Mouse (Mus musculus) embryonic facial prominence, embryonic 11.5 days (tissue): ENCODE results near the gene Gm27179. TPM values are rescaled to one million over a fixed set of nuclear protein-coding genes. Genes with fewer than 3 reads are reported as not detected.
"Not testable (repeated sequence)": the region's sequence is repeated elsewhere in the genome, so short reads cannot be mapped to it uniquely, and the experiment has no call there.

ENCODE experiments used
- ATAC-seq: fragments of 200-750 bp; cut with Nextera tagmentation; replicated peaks from 2 replicates; pipeline ENCODE4 v1.8.0; 2017; ENCODE audit warnings: low read depth; ENCODE audit not compliant: insufficient number of reproducible peaks, low FRiP score, low TSS enrichment
- DNase-seq: peaks from one replicate; pipeline ENCODE4 v3.0.0-alpha.2; 2015; ENCODE audit warnings: low spot score
- H3K27ac ChIP-seq: fragments of 300-500 bp; sonication (generic); replicated peaks from 2 replicates; pipeline ENCODE4 v1.5.1; 2014; ENCODE audit warnings: mild to moderate bottlenecking, low read depth, low read length, control low read depth
- H3K27me3 ChIP-seq: fragments of 300-500 bp; sonication (generic); 2 replicates; pipeline ENCODE4 v1.6.1; 2014; ENCODE audit warnings: mild to moderate bottlenecking, low read length, moderate library complexity, mixed read lengths; ENCODE audit not compliant: control insufficient read depth, insufficient read depth
- H3K36me3 ChIP-seq: fragments of 300-500 bp; sonication (generic); replicated peaks from 2 replicates; pipeline ENCODE4 v1.6.1; 2014; ENCODE audit warnings: low read depth, mild to moderate bottlenecking, low read length, moderate library complexity, mixed read lengths; ENCODE audit not compliant: control insufficient read depth, insufficient read depth
- H3K4me1 ChIP-seq: fragments of 300-500 bp; sonication (generic); 2 replicates; pipeline ENCODE4 v1.6.1; 2014; ENCODE audit warnings: low read length, mixed read lengths; ENCODE audit not compliant: control insufficient read depth, insufficient read depth
- H3K4me2 ChIP-seq: fragments of 300-500 bp; sonication (generic); 2 replicates; pipeline ENCODE4 v1.6.1; 2014; ENCODE audit warnings: low read depth, mild to moderate bottlenecking, control low read depth, low read length, moderate library complexity
- H3K4me3 ChIP-seq: fragments of 300-500 bp; sonication (generic); 2 replicates; pipeline ENCODE4 v1.5.1; 2014; ENCODE audit warnings: low read depth, low read length, control low read depth
- H3K9ac ChIP-seq: fragments of 300-500 bp; sonication (generic); replicated peaks from 2 replicates; pipeline ENCODE4 v1.6.1; 2014; ENCODE audit warnings: mild to moderate bottlenecking, control low read depth, low read length
- H3K9me3 ChIP-seq: fragments of 300-500 bp; sonication (generic); replicated peaks from 2 replicates; pipeline ENCODE4 v1.6.1; 2016; ENCODE audit warnings: mild to moderate bottlenecking, low read length, inconsistent platforms, mixed read lengths; ENCODE audit not compliant: control insufficient read depth
- WGBS: fragments of 180-500 bp; shearing (Covaris S2); extraction: QIAGEN DNeasy Blood & Tissue Kit; methylation state at CpG from one replicate; pipeline ENCODE4 v1.1.7; 2014; 5-methylcytosine and 5-hydroxymethylcytosine counted together
- polyA plus RNA-seq: library from polyadenylated mRNA; unstranded; fragments of >200 nt; fragmentation: Nextera tagmentation; extraction: Ambion mirVana; gene quantifications from 2 replicates; pipeline ENCODE4 v1.2.1, GENCODE M21; 2014

Gm27179 gene
- polyA plus RNA-seq: not detected in 2 replicates

DNA sequence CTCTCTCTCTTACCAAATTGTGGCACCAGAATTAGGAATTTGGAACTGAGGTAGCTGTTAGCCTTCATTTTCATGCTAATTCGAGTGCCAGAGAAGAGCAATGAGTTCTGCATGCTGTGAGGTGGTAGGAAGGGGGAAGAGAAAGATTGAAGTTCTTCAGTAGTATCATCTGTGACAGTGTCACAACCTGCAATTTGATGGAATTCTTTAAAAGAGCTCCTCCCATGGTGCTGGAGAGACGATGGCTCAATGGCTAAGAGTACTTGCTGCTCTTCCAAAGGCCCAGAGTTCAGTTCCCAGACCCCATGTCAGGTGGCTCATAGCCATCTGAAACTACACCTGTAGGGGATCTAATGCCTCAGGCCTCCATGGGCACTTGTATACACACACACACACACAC lies at the start of gene Gm27179:
TSS of gene Gm27179 (minus strand) at position 101 of the 400 bp plus-strand sequence.
- H3K9me3 ChIP-seq, H3K27me3 ChIP-seq, H3K4me2 ChIP-seq, H3K36me3 ChIP-seq, H3K9ac ChIP-seq, DNase-seq, H3K4me3 ChIP-seq, H3K27ac ChIP-seq, ATAC-seq, H3K4me1 ChIP-seq: not testable (repeated sequence)
- no CpG with 5 or more reads among the region's 2 CpGs for WGBS

DNA sequence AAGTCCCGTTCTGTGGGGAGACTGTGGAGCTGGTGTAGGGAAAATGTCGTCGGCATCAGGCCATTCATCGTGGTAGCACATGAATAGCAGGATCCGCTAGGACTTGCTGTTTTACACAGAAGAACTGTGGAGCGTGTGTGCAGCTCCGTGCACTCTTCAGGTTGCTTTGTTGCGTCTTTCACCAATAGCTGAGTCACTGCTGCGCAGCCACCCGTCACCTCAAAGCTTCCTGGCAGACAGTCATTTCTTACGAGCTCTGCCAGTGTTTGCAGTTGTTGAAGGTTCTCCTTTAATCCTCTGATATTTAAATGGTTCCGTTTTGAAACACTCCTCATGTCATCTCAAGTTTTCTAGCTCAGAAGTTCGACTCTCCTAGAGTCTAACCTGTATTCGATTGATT lies 45.2 kb upstream of the Gm27179 start:
- not testable (repeated sequence) for H3K27ac ChIP-seq, H3K36me3 ChIP-seq, H3K4me2 ChIP-seq, H3K9ac ChIP-seq, H3K4me1 ChIP-seq, H3K4me3 ChIP-seq, ATAC-seq, H3K9me3 ChIP-seq, DNase-seq, H3K27me3 ChIP-seq
- WGBS: no CpG with 5 or more reads among the region's 14 CpGs

DNA sequence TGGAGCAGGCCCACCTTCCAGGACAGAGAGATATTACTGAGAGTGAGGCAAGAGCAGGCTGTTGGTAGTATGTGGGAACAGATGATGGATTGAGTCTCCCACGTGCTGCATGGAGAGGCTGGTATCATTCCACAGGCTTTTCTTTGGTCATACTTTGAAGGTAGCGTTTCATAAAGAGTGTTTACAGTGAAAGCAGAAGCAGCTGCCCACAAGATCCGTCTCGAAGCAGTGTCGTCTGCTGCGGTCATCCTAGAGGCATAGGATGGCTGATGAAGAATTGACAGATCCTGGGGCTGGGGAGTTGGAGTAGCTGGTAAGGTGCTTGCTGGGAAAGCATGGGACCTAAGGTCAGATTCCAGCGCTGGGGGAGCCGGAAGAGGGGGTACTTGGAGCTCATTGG lies 44.5 kb upstream of the Gm27179 start:
- H3K36me3 ChIP-seq, DNase-seq, H3K4me1 ChIP-seq, ATAC-seq, H3K27me3 ChIP-seq, H3K27ac ChIP-seq, H3K4me2 ChIP-seq, H3K9me3 ChIP-seq, H3K4me3 ChIP-seq, H3K9ac ChIP-seq: not testable (repeated sequence)
- WGBS: no CpG with 5 or more reads among the region's 8 CpGs

DNA sequence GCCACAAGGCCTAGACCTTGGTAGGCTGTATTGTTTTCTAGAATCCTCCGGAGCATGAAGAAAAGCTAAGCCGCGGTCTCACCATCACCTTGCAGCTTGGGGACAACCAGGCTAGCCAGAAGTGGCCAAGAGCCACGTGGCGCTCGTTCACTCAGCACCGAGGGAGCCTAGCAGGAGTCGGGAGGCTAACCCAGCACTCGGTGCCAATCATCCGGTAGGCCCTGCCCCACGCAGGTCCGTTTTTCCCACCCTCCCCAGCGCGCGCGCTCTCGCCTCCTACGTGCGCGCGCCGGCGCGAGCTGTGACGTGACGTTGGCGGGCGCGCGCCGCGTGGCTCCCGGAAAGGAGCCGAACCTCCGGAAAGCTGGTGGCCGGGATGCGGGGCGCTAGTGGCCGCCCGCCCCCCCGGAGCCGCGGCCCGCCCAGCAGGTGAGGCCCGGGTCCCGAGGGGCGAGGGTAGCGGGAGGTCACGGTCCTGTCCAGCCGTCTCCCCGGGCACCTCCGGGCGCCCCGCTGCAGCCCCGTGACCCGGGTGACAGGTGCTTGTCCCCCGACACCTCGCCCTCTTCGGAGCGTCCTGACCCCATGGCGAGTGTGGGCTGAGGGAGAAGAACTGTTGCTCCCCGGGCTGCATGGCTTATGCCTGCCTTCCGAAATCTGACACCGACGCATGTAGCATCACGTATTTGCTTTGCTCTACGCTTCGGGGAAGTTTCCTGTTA lies 42.9 kb upstream of the Gm27179 start, which contains the start of gene Entpd4b:
TSS of gene Entpd4b (plus strand) at position 315 of the 722 bp plus-strand sequence.
- H3K4me2 ChIP-seq, H3K4me3 ChIP-seq, DNase-seq, H3K27ac ChIP-seq, H3K4me1 ChIP-seq, H3K36me3 ChIP-seq, H3K27me3 ChIP-seq, H3K9me3 ChIP-seq, H3K9ac ChIP-seq: not testable (repeated sequence)
- WGBS: no CpG with 5 or more reads among the region's 68 CpGs
- peak; percentile 93 for ATAC-seq

DNA sequence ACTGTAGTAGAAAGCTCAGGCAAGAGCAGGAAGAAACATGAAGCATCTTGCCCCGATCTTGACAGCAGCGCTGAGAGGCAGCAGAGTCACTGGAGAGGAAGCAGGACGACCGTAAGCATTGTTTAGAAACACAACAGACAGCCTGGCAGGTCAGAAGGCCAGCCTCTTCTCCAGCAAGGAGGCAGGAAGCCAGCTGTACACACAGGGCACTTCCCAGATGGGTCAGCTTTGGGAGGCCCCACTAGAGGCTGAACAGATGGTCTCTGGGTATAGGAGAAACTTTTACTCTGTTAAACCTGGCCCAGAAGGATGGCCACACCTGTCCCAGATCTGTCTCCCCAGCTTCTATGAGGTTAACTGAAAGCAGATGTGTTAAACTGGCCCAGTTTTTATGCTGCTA lies 35.0 kb upstream of the Gm27179 start:
- H3K4me3 ChIP-seq, H3K9me3 ChIP-seq, H3K27ac ChIP-seq, H3K36me3 ChIP-seq, ATAC-seq, H3K9ac ChIP-seq, H3K4me2 ChIP-seq, H3K4me1 ChIP-seq, H3K27me3 ChIP-seq, DNase-seq: not testable (repeated sequence)
- no CpG with 5 or more reads among the region's 4 CpGs for WGBS

DNA sequence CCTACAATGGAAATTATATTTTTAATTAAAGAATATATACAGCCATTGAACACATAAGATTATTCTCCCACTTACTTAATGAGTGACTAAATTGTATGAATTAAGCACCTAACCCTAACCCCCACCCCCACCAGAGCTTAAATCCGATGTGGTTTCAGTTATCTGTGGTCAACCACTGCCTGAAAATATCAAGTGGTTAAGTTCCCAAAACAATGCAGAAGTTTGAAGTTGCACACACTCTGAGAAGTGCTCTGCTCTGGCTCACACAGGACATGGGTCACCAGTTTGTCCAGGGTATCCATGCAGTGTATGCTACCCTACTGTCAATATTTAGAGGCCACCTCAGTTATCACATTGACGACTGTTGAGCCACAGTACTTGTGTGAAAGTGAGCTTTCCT lies 32.7 kb upstream of the Gm27179 start:
- ATAC-seq, H3K9me3 ChIP-seq: not testable (repeated sequence)

DNA sequence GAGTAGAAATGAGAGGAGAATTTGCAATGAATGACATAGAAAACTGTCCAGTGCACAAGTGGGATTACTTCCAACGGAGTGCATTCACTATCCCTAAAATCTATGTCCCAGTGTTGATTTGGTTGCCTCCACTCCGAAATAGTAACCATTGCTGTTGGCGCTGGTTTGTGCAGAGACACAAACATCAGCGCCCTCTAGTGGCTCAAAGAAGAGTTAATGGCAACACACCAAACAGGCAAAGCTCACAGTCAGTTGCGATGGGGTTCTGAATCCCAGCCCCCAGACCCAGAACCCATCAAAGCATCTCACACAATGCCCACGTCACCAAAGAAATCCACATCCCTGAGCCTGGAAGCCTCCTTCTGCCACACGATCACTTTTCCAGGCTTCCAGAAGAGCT lies 31.7 kb upstream of the Gm27179 start:
- H3K27ac ChIP-seq, H3K9me3 ChIP-seq, ATAC-seq, H3K36me3 ChIP-seq, H3K27me3 ChIP-seq, H3K4me1 ChIP-seq, DNase-seq, H3K4me2 ChIP-seq, H3K4me3 ChIP-seq, H3K9ac ChIP-seq: not testable (repeated sequence)
- no CpG with 5 or more reads among the region's 7 CpGs for WGBS

More for the DNA sequence above, 32.7 kb upstream of the Gm27179 start:
- H3K36me3 ChIP-seq, H3K4me1 ChIP-seq, H3K9ac ChIP-seq, H3K27me3 ChIP-seq, H3K27ac ChIP-seq, H3K4me3 ChIP-seq, DNase-seq, H3K4me2 ChIP-seq: not testable (repeated sequence)
- WGBS: no CpG with 5 or more reads among the region's 2 CpGs

DNA sequence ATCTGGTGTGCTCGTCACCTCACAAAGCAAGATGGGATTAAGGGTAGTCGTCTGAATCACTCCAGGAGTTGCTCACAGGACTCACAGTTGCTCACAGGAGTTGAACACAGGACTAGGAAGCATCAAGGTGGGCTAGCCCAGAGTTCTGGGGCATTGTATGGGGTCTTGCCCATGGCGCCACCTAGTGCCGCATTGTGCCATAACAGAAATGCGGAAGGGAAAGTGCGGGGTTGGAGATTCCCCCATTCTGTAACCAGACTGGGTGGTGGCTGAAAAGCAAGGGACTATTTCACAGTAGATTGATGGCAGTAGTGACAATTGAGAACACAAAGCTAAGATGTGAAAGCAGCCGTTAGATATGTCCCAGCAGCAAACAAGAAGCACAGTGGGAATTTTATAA lies 30.3 kb upstream of the Gm27179 start:
- WGBS: no CpG with 5 or more reads among the region's 7 CpGs
- ATAC-seq, DNase-seq, H3K36me3 ChIP-seq, H3K27me3 ChIP-seq, H3K9ac ChIP-seq, H3K4me3 ChIP-seq, H3K4me1 ChIP-seq, H3K4me2 ChIP-seq, H3K9me3 ChIP-seq, H3K27ac ChIP-seq: not testable (repeated sequence)
